Mouse (Mus musculus) G1E (cell line): Measurements from ENCODE around the gene Lrrc32. TPM values are rescaled to one million over a fixed set of nuclear protein-coding genes. Genes with fewer than 3 reads are reported as not detected.

ENCODE experiments used
- ATAC-seq: 2 replicates; pipeline ENCODE4 v1.8.0; 2016; ENCODE audit warnings: mild to moderate bottlenecking; ENCODE audit not compliant: insufficient number of reproducible peaks, poor library complexity, low FRiP score, severe bottlenecking; ENCODE audit errors: extremely low read depth
- DNase-seq: peaks from one replicate; pipeline ENCODE4 v3.0.0; 2012; ENCODE audit warnings: low spot score
- H3K27me3 ChIP-seq: 2 replicates; pipeline ENCODE4 v1.6.1; 2012; ENCODE audit warnings: mild to moderate bottlenecking, low read length, inconsistent platforms; ENCODE audit not compliant: insufficient read depth
- H3K36me3 ChIP-seq: replicated peaks from 2 replicates; pipeline ENCODE3; 2012; ENCODE audit warnings: mild to moderate bottlenecking, inconsistent platforms
- H3K4me1 ChIP-seq: 2 replicates; pipeline ENCODE4 v1.6.1; 2012; ENCODE audit warnings: low read depth, low read length, inconsistent platforms, mixed read lengths; ENCODE audit not compliant: insufficient read depth
- H3K4me3 ChIP-seq: 2 replicates; pipeline ENCODE4 v1.5.1; 2012; ENCODE audit warnings: low read depth, mild to moderate bottlenecking, inconsistent platforms, low read length, moderate library complexity, mixed read lengths
- H3K9me3 ChIP-seq: replicated peaks from 2 replicates; pipeline ENCODE4 v1.6.1; 2012; ENCODE audit warnings: inconsistent platforms
- CTCF ChIP-seq: IDR thresholded peaks from 2 replicates; pipeline ENCODE4 v1.5.1; 2012; ENCODE audit warnings: low read depth, low read length, inconsistent platforms, mixed read lengths
- GATA1 ChIP-seq: IDR thresholded peaks from 2 replicates; pipeline ENCODE4 v1.6.1; 2012; ENCODE audit warnings: borderline replicate concordance, low read length, inconsistent platforms, mixed read lengths
- GATA2 ChIP-seq: IDR thresholded peaks from 2 replicates; pipeline ENCODE4 v1.6.1; 2012; ENCODE audit warnings: low read depth, low read length, inconsistent platforms, borderline replicate concordance
- POLR2AphosphoS5 ChIP-seq: IDR thresholded peaks from 2 replicates; pipeline ENCODE4 v1.6.1; 2012; ENCODE audit warnings: low read depth, low read length, inconsistent platforms; ENCODE audit not compliant: insufficient replicate concordance
- TAL1 ChIP-seq: conservative IDR thresholded peaks from 2 replicates; pipeline ENCODE4 v1.6.1; 2012; ENCODE audit warnings: low read depth, low read length, inconsistent platforms, mixed read lengths
- polyA plus RNA-seq: library from polyadenylated mRNA; stranded (reverse); fragments of >175 nt; gene quantifications from 2 replicates; pipeline ENCODE4 v1.2.3, GENCODE M21; 2012
- total RNA-seq, 2 experiments: library from RNA; stranded (forward) in 1 of 2; stranded (reverse) in 1 of 2; fragments of 200-1000 nt in 1 of 2; fragments of >200 nt in 1 of 2; fragmentation: Nextera tagmentation in 1 of 2; gene quantifications; 2 replicates each; pipeline ENCODE4 v1.2.3; 2014 to 2017

The Lrrc32 gene
- total and polyA plus RNA-seq, 3 experiments: 0.05 TPM; not detected in 2

DNA sequence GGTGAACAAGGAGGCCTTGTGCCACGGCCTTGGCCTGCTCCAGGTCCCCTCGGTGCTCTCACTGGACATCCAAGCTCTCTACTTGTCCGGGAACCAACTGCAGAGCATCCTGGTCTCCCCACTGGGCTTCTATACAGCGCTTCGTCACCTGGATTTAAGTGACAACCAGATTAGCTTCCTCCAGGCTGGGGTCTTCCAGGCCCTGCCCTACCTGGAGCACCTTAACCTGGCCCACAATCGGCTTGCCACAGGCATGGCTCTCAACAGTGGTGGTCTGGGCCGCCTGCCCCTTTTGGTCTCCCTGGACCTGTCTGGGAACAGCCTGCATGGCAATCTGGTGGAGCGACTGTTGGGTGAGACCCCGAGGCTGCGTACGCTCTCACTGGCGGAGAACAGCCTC, 9.0 kb downstream of the Lrrc32 start:
- Histone ChIP-seq H3K36me3 (no peaks in the 10 kb centered on the region), H3K9me3 (no peaks in the 10 kb centered on the region), H3K27me3 (peaks cover 21% of the 10 kb centered on the region; the same call in 1 of the 2 replicates), H3K4me3 (no peak overlapping the region), H3K4me1 (no peaks in the 10 kb centered on the region)
- no peak for DNase-seq
- no peak for ATAC-seq
- TF ChIP-seq CTCF (no peak), GATA2 (no peak), GATA1 (no peak), POLR2AphosphoS5 (no peak), TAL1 (no peak)

DNA sequence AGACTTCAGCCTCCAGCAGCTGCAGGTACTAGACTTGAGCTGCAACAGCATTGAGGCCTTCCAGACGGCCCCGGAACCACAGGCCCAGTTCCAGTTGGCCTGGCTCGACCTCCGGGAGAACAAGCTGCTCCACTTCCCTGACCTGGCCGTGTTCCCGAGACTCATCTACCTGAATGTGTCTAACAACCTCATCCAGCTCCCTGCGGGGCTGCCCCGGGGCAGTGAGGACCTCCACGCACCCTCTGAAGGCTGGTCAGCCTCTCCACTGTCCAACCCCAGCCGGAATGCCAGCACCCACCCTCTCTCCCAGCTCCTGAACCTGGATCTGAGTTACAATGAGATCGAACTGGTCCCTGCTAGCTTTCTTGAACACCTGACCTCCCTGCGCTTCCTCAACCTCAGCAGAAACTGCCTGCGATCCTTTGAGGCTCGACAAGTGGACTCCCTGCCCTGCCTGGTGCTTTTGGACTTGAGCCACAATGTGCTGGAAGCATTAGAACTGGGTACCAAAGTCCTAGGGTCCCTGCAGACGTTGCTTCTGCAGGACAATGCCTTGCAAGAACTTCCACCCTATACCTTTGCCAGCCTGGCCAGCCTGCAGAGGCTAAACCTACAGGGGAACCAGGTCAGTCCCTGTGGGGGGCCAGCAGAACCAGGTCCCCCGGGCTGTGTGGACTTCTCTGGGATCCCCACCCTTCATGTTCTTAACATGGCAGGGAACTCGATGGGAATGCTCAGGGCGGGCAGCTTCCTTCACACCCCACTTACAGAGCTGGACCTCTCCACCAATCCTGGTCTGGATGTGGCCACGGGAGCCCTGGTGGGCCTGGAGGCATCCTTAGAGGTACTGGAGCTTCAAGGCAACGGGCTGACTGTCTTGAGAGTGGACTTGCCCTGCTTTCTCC, 9.8 kb downstream of the Lrrc32 start:
- Histone ChIP-seq H3K4me1 (no peaks in the 10 kb centered on the region), H3K36me3 (no peaks in the 10 kb centered on the region), H3K4me3 (no peak overlapping the region), H3K9me3 (no peaks in the 10 kb centered on the region), H3K27me3 (peaks cover 26% of the 10 kb centered on the region; the same call in 1 of the 2 replicates)
- no peak for DNase-seq
- TF ChIP-seq GATA2 (no peak), TAL1 (no peak), GATA1 (no peak), CTCF (no peak), POLR2AphosphoS5 (no peak)
- no peak for ATAC-seq

DNA sequence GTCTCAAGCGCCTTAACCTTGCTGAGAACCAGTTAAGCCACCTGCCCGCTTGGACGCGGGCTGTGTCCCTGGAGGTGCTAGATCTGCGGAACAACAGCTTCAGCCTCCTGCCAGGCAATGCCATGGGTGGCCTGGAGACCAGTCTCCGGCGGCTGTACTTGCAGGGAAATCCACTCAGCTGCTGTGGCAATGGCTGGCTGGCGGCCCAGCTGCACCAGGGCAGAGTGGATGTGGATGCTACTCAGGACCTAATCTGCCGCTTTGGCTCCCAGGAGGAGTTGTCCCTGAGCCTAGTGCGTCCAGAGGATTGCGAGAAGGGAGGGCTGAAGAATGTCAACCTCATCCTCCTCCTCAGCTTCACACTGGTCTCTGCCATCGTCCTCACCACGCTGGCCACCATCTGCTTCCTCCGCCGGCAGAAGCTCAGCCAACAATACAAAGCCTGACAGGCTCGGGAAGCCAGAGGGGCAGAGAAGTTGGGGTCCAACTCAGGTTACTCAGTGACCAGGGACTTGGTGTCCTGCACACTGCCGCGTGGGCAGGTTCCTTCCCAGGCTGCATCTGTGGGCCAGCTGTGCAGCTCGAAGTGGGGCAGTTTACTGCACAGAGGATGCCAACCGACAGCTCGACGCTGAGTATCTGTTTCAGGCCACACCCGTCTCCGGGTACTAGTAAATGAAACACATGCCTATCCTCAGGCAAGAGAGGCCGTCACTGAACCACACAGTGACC, 10.6 kb downstream of the Lrrc32 start:
- no peak for ATAC-seq

DNA sequence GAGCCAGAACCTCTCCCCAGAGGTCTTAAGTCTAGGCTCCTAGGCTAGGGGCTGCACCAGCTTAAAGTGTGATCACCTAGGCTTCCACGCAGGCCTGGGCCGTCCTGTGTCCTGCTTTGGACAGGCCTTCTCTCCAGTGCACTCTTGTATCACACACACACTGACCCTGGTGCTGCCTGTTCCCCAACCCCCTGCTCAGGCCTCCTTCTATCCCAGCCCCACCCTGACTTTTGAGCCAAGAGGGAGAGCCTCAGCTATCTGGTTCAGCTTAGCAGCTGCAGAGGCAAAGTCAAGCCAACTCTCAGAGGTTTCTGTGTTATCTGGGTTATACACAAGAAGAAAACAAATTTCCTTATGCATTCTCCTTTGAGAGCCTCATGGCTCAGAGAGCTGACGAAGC, 11.4 kb downstream of the Lrrc32 start:
- ATAC-seq (no peak; the same call in 1 of the 2 replicates), DNase-seq (no peak)
- Histone ChIP-seq H3K27me3 (peaks cover 31% of the 10 kb centered on the region; the same call in 1 of the 2 replicates), H3K4me1 (no peaks in the 10 kb centered on the region), H3K36me3 (no peaks in the 10 kb centered on the region), H3K9me3 (no peaks in the 10 kb centered on the region), H3K4me3 (no peak overlapping the region)
- TF ChIP-seq TAL1: no peak
- no peak for TF ChIP-seq GATA2
- TF ChIP-seq CTCF: no peak
- no peak for TF ChIP-seq POLR2AphosphoS5

More for the DNA sequence above, 10.6 kb downstream of the Lrrc32 start:
- Histone ChIP-seq H3K36me3 (no peaks in the 10 kb centered on the region), H3K4me3 (no peak overlapping the region), H3K9me3 (no peaks in the 10 kb centered on the region), H3K4me1 (no peaks in the 10 kb centered on the region), H3K27me3 (peaks cover 27% of the 10 kb centered on the region; the same call in 1 of the 2 replicates)
- TF ChIP-seq GATA2 (no peak), GATA1 (no peak), TAL1 (no peak), POLR2AphosphoS5 (no peak), CTCF (no peak)
- no peak for DNase-seq

DNA sequence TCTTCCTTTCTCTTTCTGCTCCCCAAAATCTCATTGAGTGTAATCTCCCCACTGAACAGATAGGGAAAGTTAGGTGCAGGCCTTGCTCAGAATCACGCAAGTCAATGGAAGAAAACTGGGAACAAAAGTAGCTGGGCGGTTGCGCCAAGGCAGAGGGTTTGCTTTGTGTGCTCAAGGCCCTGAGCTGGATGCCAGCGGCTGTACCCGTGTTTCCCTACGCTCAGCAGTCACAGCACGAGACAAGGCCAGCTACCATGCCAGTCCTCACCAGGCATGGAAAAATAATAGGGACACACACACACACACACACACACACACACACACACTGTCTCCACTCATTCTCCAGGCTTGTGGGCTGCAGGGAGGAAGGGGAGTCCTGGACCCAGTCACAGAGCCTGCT, 12.0 kb downstream of the Lrrc32 start:
- Histone ChIP-seq H3K4me1 (no peaks in the 10 kb centered on the region), H3K4me3 (no peak overlapping the region), H3K9me3 (no peaks in the 10 kb centered on the region), H3K36me3 (no peaks in the 10 kb centered on the region), H3K27me3 (peaks cover 31% of the 10 kb centered on the region; the same call in 1 of the 2 replicates)
- ATAC-seq (no peak), DNase-seq (no peak)
- TF ChIP-seq POLR2AphosphoS5 (no peak), CTCF (no peak), GATA2 (no peak), TAL1 (no peak), GATA1 (no peak)

DNA sequence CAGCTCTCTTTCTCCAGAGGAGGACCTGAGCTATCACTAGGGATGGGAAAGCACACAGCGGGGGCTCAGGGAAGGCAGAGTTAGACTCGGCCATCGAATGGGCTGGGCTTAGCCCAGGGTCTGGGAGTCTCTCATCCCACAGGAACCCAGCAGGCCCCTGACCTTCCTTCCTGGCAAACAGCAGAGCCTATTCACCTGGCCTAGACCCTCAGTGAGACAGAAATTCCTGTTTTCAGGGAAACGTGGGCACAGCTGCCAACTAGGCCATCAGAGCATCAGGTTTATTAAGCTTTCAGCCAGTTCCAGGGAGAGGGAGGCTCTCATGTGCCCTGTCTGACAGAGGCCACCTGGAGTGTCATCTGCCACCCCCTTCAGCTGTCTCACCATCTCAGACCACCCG, 13.8 kb downstream of the Lrrc32 start:
- no peak overlapping the region for H3K4me3 ChIP-seq
- H3K9me3 ChIP-seq: no peaks in the 10 kb centered on the region
- no peaks in the 10 kb centered on the region for H3K36me3 ChIP-seq
- H3K27me3 ChIP-seq: peaks cover 27% of the 10 kb centered on the region; the same call in 1 of the 2 replicates
- DNase-seq: no peak
- ATAC-seq: no peak
- H3K4me1 ChIP-seq: no peaks in the 10 kb centered on the region
- TF ChIP-seq GATA2 (no peak), CTCF (no peak), GATA1 (no peak), TAL1 (no peak), POLR2AphosphoS5 (no peak)
